In the genomic region with DNA sequence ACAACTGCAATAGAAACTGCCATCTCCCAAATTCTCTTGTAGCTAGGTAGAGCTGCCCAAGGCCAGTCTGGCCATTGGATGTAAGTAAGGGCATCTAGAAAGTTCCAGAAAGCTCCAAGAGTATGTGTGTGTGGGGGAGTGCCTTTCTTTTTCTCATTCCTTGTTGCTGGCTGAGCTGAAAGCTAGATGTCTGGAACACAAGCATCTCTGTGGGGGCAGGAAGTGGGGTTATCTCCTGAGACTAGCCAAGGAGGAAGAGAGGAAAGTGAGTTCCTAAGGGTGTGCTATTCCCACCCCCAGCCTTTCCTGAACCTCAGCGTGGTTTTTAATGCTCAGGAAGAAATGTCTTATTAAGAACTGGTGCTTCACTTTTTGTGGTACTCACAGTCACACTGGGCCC, we compare ENCODE assay signal across 24 mouse cellular contexts. TPM values are rescaled to one million over a fixed set of nuclear protein-coding genes. Genes with fewer than 3 reads are reported as not detected.
DNase-seq lines count a peak whose midpoint lies in the region; ATAC-seq and TF ChIP-seq lines count a peak whose summit lies in the region.
"Had no signal": no experiment of that assay in that cellular context is flagged by ENCODE, and none has a peak within 500 bp of the region (broad histone marks: within the 10 kb centered on the region; RNA-seq: fewer than 3 reads in every experiment).

No protein-coding gene starts in this region.

- no peak for DNase-seq in forebrain, postnatal 0 days
- DNase-seq in forebrain, embryonic 11.5 days (ENCODE audit: low spot score): no peak
- no peak for DNase-seq in hindbrain, postnatal 0 days (ENCODE audit: low spot score)
- DNase-seq in hindbrain, embryonic 11.5 days (ENCODE audit: low spot score): no peak
- peak; percentile 62 for DNase-seq in brain, adult 2 months (ENCODE audit: low read depth, low spot score)
- DNase-seq: adrenal gland, adult 2 months; adrenal gland, postnatal 14 days; gastrocnemius, adult 2 months; gastrocnemius, postnatal 14 days; heart, adult 18-20 months; heart, postnatal 14 days; heart, postnatal 4 days; kidney, adult 18-20 months; kidney, adult 9 months had no signal

- no peaks in the 10 kb centered on the region for H3K27me3 ChIP-seq in forebrain, embryonic 13.5 days
- no peaks in the 10 kb centered on the region for H3K27me3 ChIP-seq in forebrain, postnatal 0 days (ENCODE audit: insufficient read depth, low read length)
- H3K27me3 ChIP-seq in forebrain, embryonic 16.5 days (replicated peaks; ENCODE audit: control insufficient read depth, insufficient read depth, low read length): no peaks in the 10 kb centered on the region
- no peaks in the 10 kb centered on the region for H3K27me3 ChIP-seq in forebrain, embryonic 11.5 days (ENCODE audit: control insufficient read depth, insufficient read depth, low read length)
- H3K27me3 ChIP-seq in hindbrain, postnatal 0 days (ENCODE audit: insufficient read depth, low read length): no peaks in the 10 kb centered on the region
- no peaks in the 10 kb centered on the region for H3K27me3 ChIP-seq in hindbrain, embryonic 11.5 days (ENCODE audit: control insufficient read depth, insufficient read depth, low read length)
- H3K27me3 ChIP-seq in hindbrain, embryonic 13.5 days: no peaks in the 10 kb centered on the region

- H3K9ac ChIP-seq in forebrain, embryonic 13.5 days: no peak overlapping the region
- no peak overlapping the region for H3K9ac ChIP-seq in forebrain, postnatal 0 days
- H3K9ac ChIP-seq in forebrain, embryonic 16.5 days (replicated peaks; ENCODE audit: low read depth, low read length): no peak overlapping the region
- H3K9ac ChIP-seq in forebrain, embryonic 11.5 days (ENCODE audit: low read length): no peak overlapping the region
- no peak overlapping the region for H3K9ac ChIP-seq in hindbrain, postnatal 0 days (replicated peaks; ENCODE audit: low read length)
- no peak overlapping the region for H3K9ac ChIP-seq in hindbrain, embryonic 11.5 days (ENCODE audit: low read depth, low read length)
- H3K9ac ChIP-seq in hindbrain, embryonic 13.5 days: no peak overlapping the region
- H3K9ac ChIP-seq: heart, embryonic 13.5 days; hindbrain, embryonic 12.5 days had no signal

- no peaks in the 10 kb centered on the region for H3K36me3 ChIP-seq in forebrain, embryonic 13.5 days (ENCODE audit: poor library complexity, severe bottlenecking)
- H3K36me3 ChIP-seq in forebrain, postnatal 0 days (ENCODE audit: insufficient read depth): no peaks in the 10 kb centered on the region
- H3K36me3 ChIP-seq in forebrain, embryonic 16.5 days (ENCODE audit: control insufficient read depth, insufficient read depth): no peaks in the 10 kb centered on the region
- H3K36me3 ChIP-seq in forebrain, embryonic 11.5 days (ENCODE audit: control insufficient read depth, insufficient read depth, low read length): no peaks in the 10 kb centered on the region
- H3K36me3 ChIP-seq in hindbrain, postnatal 0 days (ENCODE audit: insufficient read depth, low read length): no peaks in the 10 kb centered on the region
- H3K36me3 ChIP-seq in hindbrain, embryonic 11.5 days (ENCODE audit: control insufficient read depth, insufficient read depth, low read length): no peaks in the 10 kb centered on the region
- no peaks in the 10 kb centered on the region for H3K36me3 ChIP-seq in hindbrain, embryonic 13.5 days
- H3K36me3 ChIP-seq: heart, embryonic 13.5 days; hindbrain, embryonic 12.5 days had no signal

- H3K4me3 ChIP-seq in forebrain, embryonic 13.5 days: no peak overlapping the region
- no peak overlapping the region for H3K4me3 ChIP-seq in forebrain, postnatal 0 days (ENCODE audit: low read depth, low read length)
- no peak overlapping the region for H3K4me3 ChIP-seq in forebrain, embryonic 16.5 days (replicated peaks; ENCODE audit: low read length)
- no peak overlapping the region for H3K4me3 ChIP-seq in forebrain, embryonic 11.5 days (ENCODE audit: low read depth, low read length)
- H3K4me3 ChIP-seq in hindbrain, postnatal 0 days (ENCODE audit: low read length): no peak overlapping the region
- no peak overlapping the region for H3K4me3 ChIP-seq in hindbrain, embryonic 11.5 days (ENCODE audit: low read depth, low read length)
- no peak overlapping the region for H3K4me3 ChIP-seq in hindbrain, embryonic 13.5 days
- H3K4me3 ChIP-seq: gastrocnemius, adult 2 months; heart, embryonic 13.5 days; hindbrain, embryonic 12.5 days had no signal

- H3K27ac ChIP-seq in forebrain, embryonic 13.5 days: peak overlapping the region; percentile 57
- no peak overlapping the region; the same call in 1 of the 2 replicates for H3K27ac ChIP-seq in forebrain, postnatal 0 days (ENCODE audit: low read depth, low read length)
- H3K27ac ChIP-seq in forebrain, embryonic 16.5 days (ENCODE audit: low read length): peak overlapping the region; percentile 79
- no peak overlapping the region for H3K27ac ChIP-seq in forebrain, embryonic 11.5 days (ENCODE audit: low read depth, low read length)
- peak overlapping the region; percentile 17; the same call in 1 of the 2 replicates for H3K27ac ChIP-seq in hindbrain, postnatal 0 days
- no peak overlapping the region for H3K27ac ChIP-seq in hindbrain, embryonic 11.5 days (ENCODE audit: low read depth, low read length)
- H3K27ac ChIP-seq in hindbrain, embryonic 13.5 days: no peak overlapping the region
- H3K27ac ChIP-seq: gastrocnemius, adult 2 months; heart, embryonic 13.5 days; hindbrain, embryonic 12.5 days had no signal

- ATAC-seq in forebrain, embryonic 13.5 days: no peak
- ATAC-seq in forebrain, postnatal 0 days: no peak
- no peak for ATAC-seq in forebrain, embryonic 16.5 days
- no peak for ATAC-seq in forebrain, embryonic 11.5 days (replicated peaks; ENCODE audit: low FRiP score)
- no peak for ATAC-seq in hindbrain, postnatal 0 days
- no peak for ATAC-seq in hindbrain, embryonic 11.5 days (ENCODE audit: low FRiP score)
- ATAC-seq in hindbrain, embryonic 13.5 days (ENCODE audit: low FRiP score): no peak
- ATAC-seq: CD4-positive, CD25-positive, alpha-beta regulatory T cell, adult 4 months; inflammation-experienced regulatory T-cells, adult 6 months; intestine, embryonic 16.5 days had no signal

- 79% methylated on average over 1 of the region's 1 CpGs for WGBS in forebrain, embryonic 13.5 days
- 78% methylated on average over 1 of the region's 1 CpGs for WGBS in forebrain, postnatal 0 days
- WGBS in forebrain, embryonic 16.5 days: 73% methylated on average over 1 of the region's 1 CpGs
- WGBS in forebrain, embryonic 11.5 days: 67% methylated on average over 1 of the region's 1 CpGs
- 78% methylated on average over 1 of the region's 1 CpGs for WGBS in hindbrain, postnatal 0 days
- 82% methylated on average over 1 of the region's 1 CpGs for WGBS in hindbrain, embryonic 11.5 days
- 83% methylated on average over 1 of the region's 1 CpGs for WGBS in hindbrain, embryonic 13.5 days

- H3K4me2 ChIP-seq in forebrain, embryonic 13.5 days: no peak overlapping the region
- no peak overlapping the region for H3K4me2 ChIP-seq in forebrain, postnatal 0 days (ENCODE audit: low read depth)
- H3K4me2 ChIP-seq in forebrain, embryonic 16.5 days (ENCODE audit: low read length): no peak overlapping the region
- H3K4me2 ChIP-seq in forebrain, embryonic 11.5 days (ENCODE audit: low read depth, low read length, severe bottlenecking): no peak overlapping the region
- no peak overlapping the region for H3K4me2 ChIP-seq in hindbrain, postnatal 0 days (ENCODE audit: low read depth, low read length)
- H3K4me2 ChIP-seq in hindbrain, embryonic 11.5 days (replicated peaks; ENCODE audit: low read depth, low read length): no peak overlapping the region
- no peak overlapping the region for H3K4me2 ChIP-seq in hindbrain, embryonic 13.5 days
- H3K4me2 ChIP-seq: heart, embryonic 13.5 days; hindbrain, embryonic 12.5 days had no signal

- H3K4me1 ChIP-seq in forebrain, embryonic 13.5 days: peaks cover 13% of the 10 kb centered on the region; the same call in 1 of the 2 replicates
- H3K4me1 ChIP-seq in forebrain, postnatal 0 days (ENCODE audit: insufficient read depth): no peaks in the 10 kb centered on the region
- peaks cover 12% of the 10 kb centered on the region for H3K4me1 ChIP-seq in forebrain, embryonic 16.5 days (replicated peaks; ENCODE audit: control insufficient read depth, insufficient read depth, low read length)
- H3K4me1 ChIP-seq in forebrain, embryonic 11.5 days (replicated peaks; ENCODE audit: control insufficient read depth, insufficient read depth, low read length): no peaks in the 10 kb centered on the region
- H3K4me1 ChIP-seq in hindbrain, postnatal 0 days (ENCODE audit: insufficient read depth, low read length): 0 out of 2 replicates have a peak, but pooled peaks cover 3% of the 10 kb centered on the region
- no peaks in the 10 kb centered on the region for H3K4me1 ChIP-seq in hindbrain, embryonic 11.5 days (replicated peaks; ENCODE audit: control insufficient read depth, insufficient read depth, low read length)
- 0 out of 2 replicates have a peak, but pooled peaks cover 2% of the 10 kb centered on the region for H3K4me1 ChIP-seq in hindbrain, embryonic 13.5 days (replicated peaks)
- H3K4me1 ChIP-seq: hindbrain, embryonic 12.5 days had no signal

- no peaks in the 10 kb centered on the region for H3K9me3 ChIP-seq in forebrain, embryonic 13.5 days (replicated peaks)
- H3K9me3 ChIP-seq in forebrain, postnatal 0 days (ENCODE audit: low read length): no peaks in the 10 kb centered on the region
- no peaks in the 10 kb centered on the region for H3K9me3 ChIP-seq in forebrain, embryonic 16.5 days (ENCODE audit: control insufficient read depth, low read length)
- no peaks in the 10 kb centered on the region for H3K9me3 ChIP-seq in forebrain, embryonic 11.5 days (ENCODE audit: control insufficient read depth, low read length)
- H3K9me3 ChIP-seq in hindbrain, postnatal 0 days (ENCODE audit: low read length): no peaks in the 10 kb centered on the region
- no peaks in the 10 kb centered on the region for H3K9me3 ChIP-seq in hindbrain, embryonic 11.5 days (ENCODE audit: control insufficient read depth, low read length)
- no peaks in the 10 kb centered on the region for H3K9me3 ChIP-seq in hindbrain, embryonic 13.5 days
- H3K9me3 ChIP-seq: heart, embryonic 13.5 days; hindbrain, embryonic 12.5 days had no signal

- TF ChIP-seq CTCF in forebrain, postnatal 0 days (IDR thresholded peaks at IDR 0.05; ENCODE audit: low read depth): no peak
- no peak for TF ChIP-seq CTCF in hindbrain, postnatal 0 days (IDR thresholded peaks at IDR 0.05; ENCODE audit: low read depth)

RNA-seq across cellular contexts. Expression of a gene that starts 15.6 kb away (rescaled TPM):
- polyA plus RNA-seq in forebrain, embryonic 13.5 days (2015; fragmentation: Nextera tagmentation; extraction: Ambion mirVana): 15.5 and 16.7 TPM in 2 replicates
- total RNA-seq in forebrain, postnatal 0 days (2014; rRNA removed): 16.5 and 28.6 TPM in 2 replicates
- 37.0 and 43.1 TPM in 2 replicates for polyA plus RNA-seq in forebrain, postnatal 0 days (2015; fragmentation: Nextera tagmentation; extraction: Ambion mirVana)
- polyA plus RNA-seq in forebrain, embryonic 16.5 days (2015; fragmentation: Nextera tagmentation; extraction: Ambion mirVana): 21.3 and 23.1 TPM in 2 replicates
- 19.6 and 23.8 TPM in 2 replicates for polyA plus RNA-seq in forebrain, embryonic 11.5 days (2014; fragmentation: Nextera tagmentation; extraction: Ambion mirVana)
- 44.1 and 54.4 TPM in 2 replicates for total RNA-seq in hindbrain, postnatal 0 days (2014; rRNA removed)
- polyA plus RNA-seq in hindbrain, postnatal 0 days (2015; fragmentation: Nextera tagmentation; extraction: Ambion mirVana): 50.0 and 50.7 TPM in 2 replicates
- polyA plus RNA-seq in hindbrain, embryonic 11.5 days (2014; fragmentation: Nextera tagmentation; extraction: Ambion mirVana): 20.6 and 21.5 TPM in 2 replicates
- 19.3 and 19.9 TPM in 2 replicates for polyA plus RNA-seq in hindbrain, embryonic 13.5 days (2015; fragmentation: Nextera tagmentation; extraction: Ambion mirVana)

RNA-seq across cellular contexts. Expression of a gene that starts 23.9 kb away (rescaled TPM):
- polyA plus RNA-seq in forebrain, embryonic 13.5 days (2015; fragmentation: Nextera tagmentation; extraction: Ambion mirVana): 15.0 and 17.0 TPM in 2 replicates
- total RNA-seq in forebrain, postnatal 0 days (2014; rRNA removed): 35.2 and 46.6 TPM in 2 replicates
- 10.7 and 15.2 TPM in 2 replicates for polyA plus RNA-seq in forebrain, postnatal 0 days (2015; fragmentation: Nextera tagmentation; extraction: Ambion mirVana)
- 16.0 and 21.3 TPM in 2 replicates for polyA plus RNA-seq in forebrain, embryonic 16.5 days (2015; fragmentation: Nextera tagmentation; extraction: Ambion mirVana)
- polyA plus RNA-seq in forebrain, embryonic 11.5 days (2014; fragmentation: Nextera tagmentation; extraction: Ambion mirVana): 10.3 and 10.7 TPM in 2 replicates
- 63.8 and 68.9 TPM in 2 replicates for total RNA-seq in hindbrain, postnatal 0 days (2014; rRNA removed)
- 14.5 and 15.1 TPM in 2 replicates for polyA plus RNA-seq in hindbrain, postnatal 0 days (2015; fragmentation: Nextera tagmentation; extraction: Ambion mirVana)
- polyA plus RNA-seq in hindbrain, embryonic 11.5 days (2014; fragmentation: Nextera tagmentation; extraction: Ambion mirVana): 8.5 and 11.0 TPM in 2 replicates
- polyA plus RNA-seq in hindbrain, embryonic 13.5 days (2015; fragmentation: Nextera tagmentation; extraction: Ambion mirVana): 20.3 and 20.7 TPM in 2 replicates
- total RNA-seq: MEL had no signal
- polyA plus RNA-seq: C2C12; CD4-positive, CD25-positive, alpha-beta regulatory T cell, adult 4 months; inflammation-experienced regulatory T-cells, adult 6 months had no signal

RNA-seq across cellular contexts. Expression of a gene that starts 44.1 kb away (rescaled TPM):
- polyA plus RNA-seq in forebrain, embryonic 13.5 days (2015; fragmentation: Nextera tagmentation; extraction: Ambion mirVana): 12.0 and 16.1 TPM in 2 replicates
- 14.9 and 15.8 TPM in 2 replicates for total RNA-seq in forebrain, postnatal 0 days (2014; rRNA removed)
- 32.0 TPM in 2 replicates for polyA plus RNA-seq in forebrain, postnatal 0 days (2015; fragmentation: Nextera tagmentation; extraction: Ambion mirVana)
- 20.6 and 21.4 TPM in 2 replicates for polyA plus RNA-seq in forebrain, embryonic 16.5 days (2015; fragmentation: Nextera tagmentation; extraction: Ambion mirVana)
- polyA plus RNA-seq in forebrain, embryonic 11.5 days (2014; fragmentation: Nextera tagmentation; extraction: Ambion mirVana): 18.9 and 19.6 TPM in 2 replicates
- 18.4 and 34.8 TPM in 2 replicates for total RNA-seq in hindbrain, postnatal 0 days (2014; rRNA removed)
- polyA plus RNA-seq in hindbrain, postnatal 0 days (2015; fragmentation: Nextera tagmentation; extraction: Ambion mirVana): 49.6 and 50.8 TPM in 2 replicates
- polyA plus RNA-seq in hindbrain, embryonic 11.5 days (2014; fragmentation: Nextera tagmentation; extraction: Ambion mirVana): 20.3 and 27.4 TPM in 2 replicates
- 27.2 and 31.3 TPM in 2 replicates for polyA plus RNA-seq in hindbrain, embryonic 13.5 days (2015; fragmentation: Nextera tagmentation; extraction: Ambion mirVana)

Comparison
In these comparisons a context has a peak if more than half of its experiments do, and no peak if none do; other contexts are left out.
1. H3K27ac ChIP-seq: peak in forebrain, embryonic 13.5 days (single experiment), forebrain, embryonic 16.5 days (single experiment) and hindbrain, postnatal 0 days (single experiment); none in forebrain, postnatal 0 days (single experiment), forebrain, embryonic 11.5 days (single experiment), hindbrain, embryonic 11.5 days (single experiment) and hindbrain, embryonic 13.5 days (single experiment).